Mouse (Mus musculus) adrenal gland, postnatal 4 days (tissue): ENCODE results near the gene Grpr. TPM values are rescaled to one million over a fixed set of nuclear protein-coding genes. Genes with fewer than 3 reads are reported as not detected.
A peak's percentile ranks its signal among the peaks of the same experiment; 100 is the strongest.

ENCODE experiments used
- DNase-seq, 2 experiments: peaks; one replicate each; pipeline ENCODE4 v3.0.0; 2021 to 2022; ENCODE audit warnings: low spot score in 2 of 2, mixed read lengths in 2 of 2
- long read RNA-seq, 2 experiments: library from polyadenylated mRNA; stranded (forward); transcript quantifications; one replicate each; pipeline ENCODE4 v2.0.0; 2021
- total RNA-seq, 2 experiments: library from RNA; stranded (reverse); gene quantifications; 2 replicates each; pipeline ENCODE4 v1.2.3; 2021

Gene Grpr
- total RNA-seq = 1 to 10 TPM; 2.2 to 3.3 TPM
- long read RNA-seq, experiment 1 = 0 reads
- long read RNA-seq, experiment 2 = 0 reads

DNA sequence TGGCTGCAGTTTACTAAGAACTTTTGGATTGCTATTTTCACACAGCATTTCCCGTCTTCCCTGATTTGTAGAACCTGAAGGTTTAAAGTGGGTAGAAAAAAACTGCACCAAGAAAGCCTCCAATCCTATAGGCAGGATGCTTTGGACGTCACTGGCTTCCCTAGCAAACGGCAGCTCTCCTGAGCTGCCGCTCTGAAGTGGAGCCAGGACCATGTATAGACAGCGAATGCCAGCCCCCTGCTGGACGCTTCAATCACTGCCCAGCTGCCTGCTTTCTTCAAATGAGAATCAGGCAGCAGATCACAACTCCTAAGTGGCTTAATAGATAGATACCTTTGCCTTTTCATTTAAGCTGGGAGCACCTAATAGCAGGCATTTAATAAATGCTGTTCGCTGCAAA lies at the start of gene Grpr:
Gene Grpr, minus strand, starts transcription at position 12 of the 400 bp plus-strand sequence.
- peak in 1 of 2 experiments; percentile 23 for DNase-seq

DNA sequence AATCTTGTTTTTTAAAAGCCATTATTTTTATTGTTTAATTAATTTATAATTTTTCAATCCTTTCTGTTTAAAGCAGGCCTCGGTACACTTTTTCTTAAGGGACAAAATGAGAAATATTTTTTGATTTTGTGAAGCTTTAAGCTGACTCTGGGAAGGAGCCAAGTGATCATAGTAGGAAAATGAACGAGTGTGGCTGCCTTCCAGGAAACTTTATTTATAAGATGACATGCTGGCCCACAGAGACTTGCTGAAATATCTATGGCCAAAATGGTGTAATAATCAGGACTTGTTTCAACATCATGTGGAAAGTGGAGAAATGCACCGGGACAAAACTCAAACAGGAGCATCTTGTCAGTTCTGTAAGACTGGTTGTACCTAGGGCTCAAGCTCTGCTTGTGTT lies 11.0 kb upstream of the Grpr start:
- DNase-seq = no peak

DNA sequence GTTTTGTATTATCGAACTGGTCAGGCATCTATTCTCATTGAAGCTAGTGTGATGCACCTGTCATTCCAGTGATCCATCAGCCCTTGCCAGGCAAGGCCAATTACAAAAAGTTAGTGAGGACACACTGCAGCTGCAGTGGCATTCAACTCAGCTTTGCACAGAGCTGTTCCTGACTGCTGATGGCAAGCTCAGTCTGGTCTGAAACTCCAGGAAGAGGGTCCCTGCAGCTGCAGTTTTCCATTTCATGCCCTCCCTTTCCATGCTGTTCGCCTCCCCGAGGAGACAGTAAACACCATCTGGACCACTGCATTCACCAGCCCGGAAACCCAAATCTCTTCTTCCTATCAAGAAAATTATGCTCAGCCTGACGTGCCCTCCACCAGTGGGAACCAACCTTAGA lies 2.4 kb downstream of the Grpr start:
- DNase-seq = no peak

DNA sequence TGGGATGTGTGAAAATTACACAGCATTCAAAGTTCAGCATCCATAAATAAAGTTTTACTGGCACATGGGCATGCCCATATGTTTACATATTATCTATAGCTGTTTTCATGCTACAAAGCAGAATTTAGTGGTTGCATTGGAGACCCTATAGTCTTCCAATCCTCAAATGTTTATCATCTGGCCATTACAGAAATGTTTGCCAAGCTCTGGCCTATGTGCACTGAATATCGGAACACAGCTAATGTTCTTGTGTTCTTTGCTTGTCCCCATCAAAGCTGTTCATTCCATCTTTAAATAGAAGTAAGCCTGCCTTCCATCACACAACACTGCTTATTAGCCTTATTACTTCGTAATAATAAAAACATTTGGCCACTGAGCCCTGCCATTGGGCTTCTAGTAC lies 16.6 kb downstream of the Grpr start:
- no peak for DNase-seq

DNA sequence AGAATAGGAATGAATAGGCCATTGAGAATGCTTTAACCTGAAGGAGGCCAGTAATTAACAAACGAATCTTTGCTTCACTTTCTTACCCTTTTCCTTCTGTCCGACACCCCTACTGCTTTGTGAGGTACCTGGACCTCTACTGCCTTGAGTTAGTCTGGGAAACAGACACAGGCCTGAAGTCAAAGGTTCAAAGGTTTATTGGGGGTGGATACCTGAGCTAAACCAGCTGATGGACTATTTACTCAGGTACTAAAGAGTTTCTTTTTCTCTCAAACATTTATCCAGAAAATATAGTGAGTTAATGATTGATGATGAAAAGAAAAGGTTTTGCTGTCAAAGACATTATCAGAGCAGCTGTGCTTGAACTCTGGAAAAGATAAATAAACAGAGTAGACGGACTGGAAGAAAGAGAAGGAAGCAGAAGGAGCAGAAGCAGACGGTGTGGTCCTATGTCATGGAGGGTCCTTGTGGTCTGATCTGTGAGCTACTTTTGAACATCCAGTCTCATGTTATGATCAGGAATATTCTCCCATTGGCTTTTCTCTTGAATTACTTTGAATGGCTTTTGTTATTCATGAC lies 30.4 kb downstream of the Grpr start:
- DNase-seq = no peak

DNA sequence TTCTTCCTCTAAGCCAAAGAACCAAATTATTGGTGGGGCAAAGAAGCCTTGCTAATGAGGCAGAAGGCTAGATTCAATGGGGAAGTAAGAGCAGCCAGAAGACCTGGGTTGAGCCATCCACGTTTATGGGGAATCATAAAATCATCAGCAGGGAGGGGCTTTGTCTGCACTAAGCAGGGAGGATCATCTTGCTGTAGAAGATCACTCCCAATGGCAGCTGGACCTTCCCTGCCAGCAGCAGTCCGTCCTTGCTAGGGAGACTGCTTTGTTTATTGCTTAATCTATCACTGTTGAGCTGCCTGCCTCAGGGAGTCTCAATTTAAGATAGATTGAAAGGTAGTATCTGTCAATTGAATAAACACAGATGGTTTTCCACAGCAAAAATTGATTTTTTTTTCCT lies 37.7 kb downstream of the Grpr start:
- no peak for DNase-seq

DNA sequence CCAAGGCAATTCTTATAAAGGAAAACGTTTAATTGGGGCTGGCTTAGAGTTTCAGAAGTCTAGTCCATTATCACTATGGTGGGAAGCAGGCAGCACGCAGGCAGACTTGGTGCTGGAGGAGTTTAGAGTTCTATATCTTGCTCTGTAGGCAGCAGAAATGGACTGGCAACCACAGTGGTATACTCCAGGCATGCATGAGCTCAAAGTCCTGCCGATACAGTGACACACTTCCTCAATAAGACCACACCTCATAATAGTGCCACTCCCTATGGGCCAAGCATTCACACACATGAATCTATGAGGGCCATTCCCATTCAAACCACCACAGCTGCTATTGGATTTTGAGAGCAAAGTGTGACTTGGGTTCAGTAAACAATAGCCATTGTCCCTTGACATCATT lies 47.4 kb downstream of the Grpr start:
- DNase-seq = no peak

Other genes with a start within 250 kb of the Grpr start
- 1 to 10 TPM; 1.9 to 2.3 TPM for gene Rnf138rt1, start 211.7 kb upstream of the Grpr start, total RNA-seq